Mouse (Mus musculus) cerebellum, adult (tissue): ENCODE data around the gene Scaf11.
A peak's percentile ranks its signal among the peaks of the same experiment; 100 is the strongest.
"Not testable (repeated sequence)": the region's sequence is repeated elsewhere in the genome, so short reads cannot be mapped to it uniquely, and the experiment has no call there.

ENCODE experiments used
- ATAC-seq: cut with Nextera tagmentation; 2 replicates; pipeline ENCODE4 v1.9.2; 2017; ENCODE audit warnings: mild to moderate bottlenecking, moderate library complexity, mixed read lengths; ENCODE audit not compliant: insufficient number of reproducible peaks, low FRiP score, low TSS enrichment

Gene Scaf11

DNA sequence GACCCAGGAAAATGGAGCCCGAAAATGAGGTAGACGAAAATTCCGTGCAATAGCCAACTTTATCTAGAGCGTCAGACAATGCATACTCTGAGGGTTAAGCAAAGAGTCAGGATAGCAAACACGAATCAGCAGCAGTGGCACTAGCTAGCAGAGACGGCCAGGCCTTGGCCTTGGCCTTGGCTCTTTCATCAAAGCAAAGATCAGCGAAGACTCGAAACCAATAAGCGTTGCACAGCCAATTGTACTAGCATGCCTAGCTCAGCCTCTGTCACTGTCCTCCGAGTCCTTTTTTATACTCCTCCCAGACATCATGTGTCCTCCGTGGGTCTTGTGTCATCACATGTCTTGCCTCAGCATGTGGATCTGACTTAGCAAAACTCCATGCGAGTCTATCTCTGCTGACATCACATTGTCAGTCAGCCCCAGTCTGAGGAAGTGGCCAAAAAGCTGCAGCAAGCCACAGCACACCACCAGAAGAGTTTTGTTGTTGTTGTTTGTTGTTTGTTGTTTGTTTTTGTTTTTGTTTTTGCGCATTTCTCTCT lies 5.8 kb upstream of the Scaf11 start:
- ATAC-seq = no peak

DNA sequence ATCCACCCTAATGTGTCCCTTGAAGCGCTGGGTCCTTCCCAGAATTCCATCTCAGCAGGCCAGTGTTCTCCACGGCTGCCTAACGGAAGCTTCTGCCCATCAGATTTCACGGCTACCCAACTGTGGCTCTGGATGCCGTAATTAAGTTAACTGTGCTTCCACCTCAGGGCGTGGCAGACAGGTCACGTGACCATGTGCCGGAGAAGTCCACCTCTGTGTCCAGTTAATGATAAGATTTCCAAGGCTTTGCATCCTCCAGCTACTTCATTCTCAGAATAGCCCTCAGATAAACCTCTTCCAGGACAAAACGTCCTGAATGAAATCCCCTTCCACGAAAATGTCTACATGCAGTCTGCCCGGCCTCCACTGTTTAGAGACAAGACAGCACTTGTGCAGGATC lies 4.4 kb upstream of the Scaf11 start:
- ATAC-seq = no peak

DNA sequence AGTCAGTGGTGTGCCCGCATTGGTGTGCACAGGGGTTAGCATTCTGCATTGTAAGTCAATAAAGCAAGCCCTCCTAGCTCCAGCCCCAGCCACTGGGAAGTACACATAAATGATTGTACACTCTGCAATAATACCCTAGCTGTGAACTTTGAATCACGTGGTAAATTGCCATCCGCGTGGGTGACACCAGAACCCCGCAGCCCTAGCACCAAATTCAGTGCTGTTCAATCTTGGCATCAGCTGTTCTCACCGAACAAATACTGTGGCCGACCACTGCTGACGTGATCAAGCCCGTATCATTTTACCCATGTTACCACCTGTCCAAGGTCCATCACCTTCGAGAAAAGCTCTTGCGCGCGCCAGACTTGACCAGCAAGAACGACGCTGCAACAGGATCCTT lies 3.2 kb upstream of the Scaf11 start:
- no peak for ATAC-seq

DNA sequence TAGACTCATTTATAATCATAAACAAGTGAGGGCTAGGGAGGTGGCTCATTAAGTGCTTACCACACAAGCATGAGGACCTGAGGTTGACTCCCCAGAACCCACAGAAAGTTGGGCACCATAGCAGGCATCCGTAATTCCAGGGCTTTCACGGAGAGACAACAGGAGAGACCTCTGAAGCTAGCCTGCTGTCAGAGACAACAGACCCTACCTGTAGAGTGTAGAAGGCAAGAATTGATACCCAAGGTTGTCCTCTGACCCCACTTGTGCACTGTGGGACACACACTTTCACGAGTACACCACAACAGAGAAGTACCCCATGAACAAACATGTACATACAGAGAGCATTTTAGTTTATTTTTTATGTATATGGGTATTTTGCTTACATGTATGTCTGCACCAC lies 2.0 kb upstream of the Scaf11 start:
- no peak for ATAC-seq

DNA sequence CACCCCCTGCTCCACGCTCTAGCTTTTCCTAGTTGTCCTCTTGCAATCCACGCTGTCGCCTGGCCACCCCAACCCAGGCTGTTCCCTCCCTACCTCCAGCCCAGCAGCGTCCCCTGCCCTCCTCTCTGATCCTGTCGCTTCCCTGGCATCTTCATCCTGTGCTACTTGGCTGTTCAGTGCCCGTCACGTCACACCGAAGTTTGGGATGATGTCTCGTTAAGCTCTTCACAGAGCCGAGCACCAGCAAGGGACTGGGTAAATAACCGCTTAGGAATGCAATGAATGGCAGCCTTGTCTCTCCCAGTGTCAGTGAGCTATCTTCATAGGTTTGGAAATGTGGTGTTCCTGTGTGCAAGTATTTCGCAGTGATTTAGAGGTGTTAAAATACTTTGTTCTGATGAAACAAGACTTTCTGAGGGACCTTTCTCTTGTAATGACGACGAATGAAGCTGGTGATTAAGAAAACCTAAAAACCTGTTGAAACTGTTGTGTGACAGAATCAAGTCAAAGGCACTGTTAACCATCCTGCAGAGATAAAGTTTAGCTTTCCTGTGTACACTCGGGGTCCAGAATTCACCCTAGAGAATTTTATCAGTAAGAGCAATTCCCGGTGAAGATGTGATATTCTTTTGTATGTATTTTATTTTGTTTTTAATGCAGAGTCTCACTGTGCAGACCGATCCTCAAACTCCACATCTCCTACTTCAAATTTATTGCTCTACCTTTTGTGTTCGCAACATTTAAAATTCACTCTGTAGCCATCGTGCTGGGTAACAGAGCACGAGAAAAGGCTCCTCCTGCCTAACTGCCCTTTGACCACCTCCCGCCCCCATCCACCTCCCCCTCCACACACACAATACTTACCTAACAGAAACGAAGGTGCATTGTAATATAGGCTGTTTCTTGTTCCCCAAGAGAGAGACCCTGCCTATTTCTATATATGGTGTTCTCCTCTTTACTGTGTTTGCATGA lies 1.2 kb upstream of the Scaf11 start:
- ATAC-seq = peak; percentile 67

DNA sequence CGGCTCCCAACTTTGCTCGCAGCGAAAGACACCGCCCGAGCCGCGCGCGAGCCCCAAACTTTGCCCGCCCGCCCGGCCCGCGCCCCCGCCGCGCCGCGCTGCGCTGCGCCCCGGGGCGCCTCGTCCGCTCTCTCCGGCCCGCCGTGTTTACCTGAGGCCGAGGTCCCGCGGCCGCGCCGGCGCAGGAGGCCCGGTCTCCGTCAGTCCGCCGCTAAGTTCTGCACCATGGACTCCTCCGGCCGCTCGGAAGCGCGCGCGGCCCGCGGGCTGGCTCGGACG lies 253 bp downstream of the Scaf11 start:
- ATAC-seq = peak; percentile 42; the same call in 1 of the 2 replicates

DNA sequence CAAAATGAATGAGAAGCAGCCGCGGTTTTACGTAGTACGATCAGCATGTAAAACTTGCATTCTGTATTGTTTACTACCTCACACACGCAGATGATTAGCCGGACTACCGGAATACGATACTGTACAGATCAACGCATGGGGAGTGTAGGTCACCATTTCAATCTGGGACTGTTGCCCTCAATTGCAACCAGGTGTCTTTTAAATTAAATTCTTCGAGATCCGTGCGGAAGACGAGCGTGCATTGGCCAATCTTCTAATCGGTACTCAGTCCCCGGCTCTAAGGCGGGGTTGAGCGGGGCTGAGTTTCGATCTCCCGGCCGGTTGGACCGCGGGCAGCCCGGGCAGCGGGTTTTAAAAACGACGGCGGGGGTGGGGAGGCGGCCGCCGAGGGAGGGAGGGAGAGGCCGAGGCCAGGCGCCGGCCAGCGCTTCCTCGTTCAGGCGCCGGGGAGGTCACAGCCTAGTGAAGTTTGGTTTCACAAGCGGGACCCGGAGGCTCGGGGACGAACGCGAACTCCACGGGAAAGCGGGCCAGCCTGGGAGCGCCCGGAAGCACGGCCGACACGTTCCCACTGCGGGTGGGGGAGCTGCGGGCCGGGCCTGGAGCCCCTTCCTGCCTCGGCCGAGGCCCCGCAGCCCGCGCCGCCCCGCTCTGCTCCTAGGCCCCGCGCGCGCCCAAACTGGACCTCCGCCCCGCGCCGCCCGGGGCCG lies 747 bp downstream of the Scaf11 start:
- peak; percentile 16; the same call in 1 of the 2 replicates for ATAC-seq

DNA sequence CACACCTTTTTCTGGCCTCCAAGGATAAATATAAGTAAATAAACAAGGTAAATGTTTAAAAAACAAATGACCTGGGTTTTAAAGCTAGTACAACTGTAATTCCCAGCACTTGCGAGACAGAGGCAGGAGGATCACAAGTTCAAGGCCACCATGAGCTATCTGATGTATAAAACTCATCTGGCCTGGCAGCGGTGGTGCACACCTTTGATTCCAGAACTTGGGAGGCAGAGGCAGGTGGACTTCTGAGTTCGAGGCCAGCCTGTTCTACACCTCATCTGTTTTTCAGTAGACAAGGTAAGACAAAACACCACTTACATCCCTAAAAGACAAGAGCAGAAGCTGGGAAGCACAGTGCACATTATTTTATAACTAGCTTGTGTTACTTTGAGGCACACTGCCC lies 2.4 kb downstream of the Scaf11 start:
- ATAC-seq = no peak

DNA sequence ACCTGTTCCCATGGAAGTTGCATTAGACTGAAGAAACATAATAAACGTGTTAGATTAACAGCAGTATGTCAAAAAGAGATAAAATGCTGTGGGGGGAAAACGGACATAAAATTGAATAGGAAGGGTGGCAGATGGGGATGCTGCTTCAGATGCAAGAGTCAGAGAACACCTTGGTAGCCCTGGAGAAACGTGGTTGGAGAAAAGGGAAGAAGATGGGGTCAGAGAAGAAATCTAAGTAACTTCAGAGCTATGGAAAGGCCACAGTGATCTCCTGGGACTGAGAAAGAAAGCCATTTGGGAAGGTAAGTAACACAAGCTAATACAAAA lies 3.3 kb downstream of the Scaf11 start:
- ATAC-seq = no peak

DNA sequence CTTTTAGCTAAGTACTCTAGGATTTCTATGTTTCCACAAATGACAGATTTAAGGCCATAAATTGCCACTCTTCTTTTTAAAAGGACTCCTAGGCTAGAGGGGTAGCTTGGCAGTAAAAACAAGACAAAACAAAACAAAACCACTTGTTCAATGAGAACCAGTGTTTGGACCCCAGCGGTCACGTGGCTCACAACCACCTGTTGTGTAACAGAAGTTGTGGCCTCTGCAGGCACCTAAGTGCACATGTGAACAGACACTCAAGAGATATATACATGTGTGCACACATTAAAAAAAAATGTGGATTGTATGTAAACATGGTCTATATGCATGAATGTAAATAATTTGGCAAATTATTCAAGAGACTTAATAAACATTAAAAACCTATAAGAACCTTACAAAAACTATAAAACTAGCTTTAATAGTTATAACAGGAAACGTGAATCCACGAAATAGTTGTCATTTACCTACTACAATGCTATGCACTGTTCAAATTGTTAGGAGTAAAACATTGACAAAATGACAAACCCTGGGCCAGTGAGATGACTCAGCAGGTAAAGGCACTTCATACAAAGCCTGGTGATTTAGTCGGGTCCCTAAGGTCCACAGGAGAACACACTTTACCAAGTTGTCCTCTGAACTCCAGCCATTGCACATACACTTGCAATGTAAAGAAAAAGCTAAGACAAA lies 3.8 kb downstream of the Scaf11 start:
- ATAC-seq = no peak

DNA sequence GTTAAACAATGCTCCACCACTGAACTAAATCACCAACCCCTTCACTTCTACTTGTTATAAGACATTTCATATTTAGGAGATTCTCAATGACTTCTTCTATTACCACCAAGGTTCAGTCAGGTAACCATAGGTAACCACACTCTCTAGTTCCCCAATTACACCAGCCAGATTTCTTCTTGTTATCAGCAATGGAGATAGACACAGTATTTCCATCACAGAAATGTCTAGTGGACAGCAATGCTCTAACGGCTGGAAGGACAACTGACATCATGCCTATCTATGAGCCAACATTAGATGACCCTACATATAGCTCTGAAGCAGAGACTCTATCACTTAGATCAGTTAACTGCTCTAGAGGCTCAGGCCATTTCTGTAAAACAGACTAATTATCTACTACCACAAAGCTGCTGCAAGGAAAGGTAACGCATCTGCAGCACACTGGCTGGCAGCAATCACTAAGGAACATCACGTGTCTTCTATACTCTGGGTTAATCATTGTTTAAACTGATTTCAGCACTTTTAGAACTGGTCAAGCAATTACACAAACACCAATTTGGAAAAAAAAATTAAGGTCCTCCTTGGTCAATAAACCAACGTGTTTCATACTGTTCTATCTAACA lies 4.9 kb downstream of the Scaf11 start:
- ATAC-seq = no peak

DNA sequence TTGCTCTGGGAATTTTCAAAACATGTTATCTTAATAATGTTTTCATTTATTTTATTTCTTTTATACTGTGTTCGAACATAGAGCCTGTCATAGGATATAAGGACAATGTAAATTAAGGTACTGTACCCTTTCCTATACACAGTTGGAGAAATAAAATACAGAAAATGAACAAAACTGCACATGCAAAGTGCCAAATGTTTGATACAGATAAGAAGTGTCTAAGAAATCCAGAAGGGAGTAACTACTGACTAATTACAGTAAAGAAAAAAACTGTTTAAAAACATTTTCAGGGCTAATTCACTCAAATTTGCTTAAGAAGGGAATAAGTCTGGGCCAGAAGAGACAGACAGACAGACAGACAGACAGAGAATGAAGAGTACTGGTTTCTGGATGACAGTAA lies 7.3 kb downstream of the Scaf11 start:
- no peak for ATAC-seq

DNA sequence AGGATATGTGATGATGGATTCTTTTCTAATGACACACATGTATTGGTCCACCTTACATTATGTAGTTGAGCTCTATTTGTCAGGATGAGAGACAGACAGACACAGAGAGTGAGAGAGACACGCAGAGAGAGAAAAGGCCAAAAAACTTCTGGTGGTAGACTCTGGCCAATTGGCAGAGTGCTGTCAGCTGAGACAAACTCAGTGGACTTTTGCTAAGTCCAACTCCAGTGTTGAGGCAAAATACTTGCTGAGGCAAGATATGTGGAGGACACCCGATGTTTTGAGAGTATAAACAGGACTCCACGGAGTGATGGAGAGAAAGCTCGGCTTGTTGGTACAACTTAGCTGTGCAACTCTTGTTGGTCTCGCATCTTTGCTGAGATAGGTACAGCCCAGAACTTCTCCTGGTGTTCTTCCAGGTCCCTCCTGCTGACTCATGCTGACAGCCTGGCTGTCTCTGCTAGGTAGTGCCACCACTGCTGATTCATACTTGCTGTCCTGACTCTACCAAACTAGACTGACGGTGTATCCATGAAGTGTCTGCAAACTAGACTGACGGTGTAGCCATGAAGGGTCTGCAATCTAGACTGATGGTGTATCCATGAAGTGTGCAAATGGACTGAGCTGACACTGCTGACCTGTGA lies 11.9 kb downstream of the Scaf11 start:
- no peak for ATAC-seq

DNA sequence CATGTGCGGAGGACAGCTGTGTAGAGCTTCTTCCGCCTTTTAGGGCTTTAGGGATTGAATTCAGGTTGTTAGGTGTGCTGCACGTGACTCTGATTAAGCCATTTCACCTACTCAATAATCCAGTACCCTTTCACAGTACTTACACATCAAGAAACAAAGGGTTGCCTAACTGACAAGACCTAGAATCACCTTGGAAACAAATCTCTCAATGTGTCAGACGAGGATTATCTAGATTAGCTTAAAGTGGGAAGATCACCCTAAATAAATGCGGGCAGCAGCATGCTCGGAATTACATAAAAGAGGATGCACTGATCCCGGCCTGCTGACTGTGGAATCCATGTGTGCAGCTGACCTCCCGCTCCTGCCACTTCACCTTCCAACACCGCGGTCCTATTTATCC lies 13.9 kb downstream of the Scaf11 start:
- no peak for ATAC-seq

DNA sequence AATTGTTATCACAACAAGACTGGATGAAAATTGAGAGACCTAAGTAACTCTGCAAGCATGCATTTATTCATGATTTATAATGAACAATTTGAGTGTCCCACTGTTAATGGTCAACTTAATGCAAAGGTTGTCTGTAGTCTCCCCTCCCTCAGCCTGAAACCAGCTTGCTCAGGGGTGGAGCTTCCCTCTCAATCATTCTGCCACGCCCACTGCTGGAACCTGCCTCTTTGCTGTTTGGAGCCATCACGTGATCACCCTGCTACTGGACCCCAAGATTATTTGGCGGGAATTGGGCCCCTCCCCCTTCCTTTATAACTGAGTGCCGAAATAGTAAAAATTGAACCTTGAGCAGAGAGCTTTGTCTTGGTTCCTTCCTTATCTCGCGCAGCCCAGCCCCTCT lies 19.2 kb downstream of the Scaf11 start:
- ATAC-seq = not testable (repeated sequence)

DNA sequence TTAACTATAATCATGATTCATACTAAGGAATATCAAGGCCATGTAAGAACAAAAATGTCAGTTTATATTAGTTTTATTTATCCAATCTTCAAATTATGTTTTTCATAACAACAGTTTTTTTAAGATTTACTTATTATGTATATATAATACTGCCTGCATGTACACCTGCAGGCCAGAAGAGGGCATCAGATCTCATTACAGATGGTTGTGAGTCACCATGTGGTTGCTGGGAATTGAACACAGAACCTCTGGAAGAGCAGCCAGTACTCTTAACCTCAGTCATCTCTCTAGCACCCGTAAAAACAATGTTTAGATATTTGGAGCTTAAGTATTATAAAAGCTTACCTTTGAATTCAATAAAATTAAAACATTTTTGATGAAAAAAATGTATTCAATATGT lies 26.4 kb downstream of the Scaf11 start:
- ATAC-seq = no peak

DNA sequence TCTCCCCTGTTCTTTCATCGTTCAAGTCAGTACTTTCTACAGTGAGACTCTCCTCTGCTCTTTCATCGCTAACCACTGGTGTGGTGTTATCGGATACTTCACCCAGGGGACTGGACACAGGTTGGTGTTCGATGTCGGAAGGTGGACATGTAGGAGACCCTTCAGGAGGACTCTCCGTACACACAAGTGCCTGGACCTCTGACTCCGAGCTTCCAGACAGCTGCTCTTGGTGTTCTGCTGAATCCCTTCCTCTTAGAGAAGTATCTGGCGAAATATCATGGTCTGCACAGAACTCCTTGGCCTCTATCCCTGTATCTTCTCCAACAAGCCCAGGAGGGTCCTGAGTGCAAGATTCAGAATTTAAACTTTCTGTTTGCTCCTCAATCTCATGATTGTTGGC lies 40.7 kb downstream of the Scaf11 start:
- no peak for ATAC-seq

DNA sequence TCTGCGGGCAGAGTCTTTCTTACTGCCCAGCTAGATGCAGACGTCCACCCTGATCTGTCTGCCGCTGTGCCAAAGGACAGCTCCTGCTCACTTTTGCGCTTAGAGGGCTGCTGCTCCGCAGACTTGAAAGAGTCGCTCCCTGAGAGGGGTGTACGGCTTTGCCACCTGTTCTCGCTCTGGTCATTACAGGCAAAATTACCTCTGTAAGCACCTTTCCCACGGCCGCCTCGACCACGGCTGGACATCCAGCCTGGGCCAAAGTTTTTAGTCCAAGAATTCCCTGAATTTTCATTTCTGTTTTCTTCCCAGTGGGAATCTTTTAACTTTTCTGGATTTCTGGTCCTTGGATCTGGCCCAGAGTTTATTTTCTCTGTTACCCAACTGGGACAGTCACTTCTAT lies 42.5 kb downstream of the Scaf11 start:
- no peak for ATAC-seq

DNA sequence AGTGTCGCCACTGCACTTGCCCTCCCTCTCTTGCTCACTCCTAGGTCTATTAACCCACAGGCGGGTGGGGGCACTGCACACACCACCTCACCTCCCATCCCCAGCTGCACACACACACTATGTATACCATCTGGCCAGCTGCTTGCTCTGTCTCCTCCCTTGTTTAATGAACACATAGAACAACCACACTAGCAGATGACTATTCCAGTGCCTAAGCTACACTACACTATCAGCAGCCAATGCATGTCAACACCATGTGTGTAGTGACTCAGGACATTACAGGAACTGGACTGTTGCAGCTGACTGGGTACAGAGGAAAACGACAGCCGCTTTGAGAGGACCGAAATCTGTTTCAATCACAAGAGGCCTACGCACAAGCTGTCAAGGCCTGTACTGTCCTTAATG lies 51.9 kb downstream of the Scaf11 start:
- ATAC-seq = no peak

DNA sequence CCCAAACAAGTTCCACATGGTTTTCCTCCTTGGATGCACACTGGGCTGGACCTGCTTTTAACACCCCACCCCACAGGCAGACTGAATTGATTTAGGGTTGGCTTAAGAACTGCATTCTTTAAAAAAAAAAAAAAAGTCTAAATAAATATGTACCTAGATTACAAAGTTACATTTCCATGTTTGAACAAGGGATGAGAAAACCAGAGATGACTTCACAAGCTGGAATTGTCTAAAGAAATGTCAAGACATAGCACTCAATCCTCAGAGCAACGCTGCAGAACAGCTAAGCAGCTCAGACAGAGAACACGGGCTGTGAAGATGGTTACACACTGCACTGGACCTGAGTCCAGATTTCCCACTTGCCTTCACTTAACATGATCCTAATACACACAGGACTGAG lies 53.5 kb downstream of the Scaf11 start:
- ATAC-seq = no peak
